Mouse (Mus musculus) ES-E14 (cell line): ENCODE measurements around the gene Ap1s1.

Experiments
- HCFC1 ChIP-seq: IDR thresholded peaks from 2 replicates; pipeline ENCODE4 v1.6.1; 2012; ENCODE audit warnings: low read length, inconsistent platforms, borderline replicate concordance; ENCODE audit not compliant: insufficient read depth
- MAFK ChIP-seq: IDR thresholded peaks from 2 replicates; pipeline ENCODE4 v1.6.1; 2014; ENCODE audit warnings: mild to moderate bottlenecking, low read depth, low read length, inconsistent platforms; ENCODE audit not compliant: insufficient read depth
- ZC3H11A ChIP-seq: IDR thresholded peaks from 2 replicates; pipeline ENCODE4 v1.6.1; 2012; ENCODE audit warnings: low read depth, mild to moderate bottlenecking, inconsistent platforms, low read length, borderline replicate concordance
- ZNF384 ChIP-seq: IDR thresholded peaks from 2 replicates; pipeline ENCODE4 v1.6.1; 2012; ENCODE audit warnings: low read depth, low read length, inconsistent platforms

- TF ChIP-seq ZNF384 = no peak
- no peak for TF ChIP-seq HCFC1
- TF ChIP-seq ZC3H11A = no peak
- no peak for TF ChIP-seq MAFK
These were observed 58.0 kb downstream of the Ap1s1 start, which contains the start of gene Znhit1 for GRCm38 (mm10) chr5:136987934-136988271.
